Mouse (Mus musculus): ENCODE measurements around the gene Map3k9. TPM values are rescaled to one million over a fixed set of nuclear protein-coding genes. Genes with fewer than 3 reads are reported as not detected.

The Map3k9 gene
- polyA plus RNA-seq, 1 experiment from 2014 or later, result 7.9 TPM

GRCm38 (mm10) chr12:81780271-81781093 lies 493 bp downstream of the Map3k9 start:
- H3K4me3 ChIP-seq, result peak overlapping the region; percentile 60
- peak overlapping the region; percentile 83 for H3K9ac ChIP-seq
- no peaks in the 10 kb centered on the region for H3K36me3 ChIP-seq
- ATAC-seq (ENCODE audit: low FRiP score, low read depth), result peak; percentile 70
- peaks cover 18% of the 10 kb centered on the region; the same call in 1 of the 2 replicates for H3K4me1 ChIP-seq
- H3K27ac ChIP-seq, result peak overlapping the region; percentile 46; the same call in 1 of the 2 replicates
- H3K4me2 ChIP-seq (replicated peaks), result peak overlapping the region; percentile 72
- no peaks in the 10 kb centered on the region for H3K9me3 ChIP-seq
- under 1% methylated on average over 76 of the region's 91 CpGs for WGBS
- peaks cover 16% of the 10 kb centered on the region for H3K27me3 ChIP-seq (replicated peaks)

- no peak for ATAC-seq (ENCODE audit: low FRiP score, low read depth)
- H3K36me3 ChIP-seq, result no peaks in the 10 kb centered on the region
- no peak overlapping the region for H3K27ac ChIP-seq
- H3K4me3 ChIP-seq, result peak overlapping the region; percentile 60
- H3K9me3 ChIP-seq, result no peaks in the 10 kb centered on the region
- H3K4me1 ChIP-seq, result peaks cover 18% of the 10 kb centered on the region; the same call in 1 of the 2 replicates
- H3K9ac ChIP-seq, result peak overlapping the region; percentile 83
- peak overlapping the region; percentile 72 for H3K4me2 ChIP-seq (replicated peaks)
- peaks cover 16% of the 10 kb centered on the region for H3K27me3 ChIP-seq (replicated peaks)
- WGBS, result 11% methylated on average over 11 of the region's 12 CpGs
Observed at GRCm38 (mm10) chr12:81779831-81780230, 1.1 kb downstream of the Map3k9 start.

- H3K27me3 ChIP-seq (replicated peaks), result peaks cover 16% of the 10 kb centered on the region
- no peak overlapping the region for H3K9ac ChIP-seq
- peaks cover 12% of the 10 kb centered on the region; the same call in 1 of the 2 replicates for H3K4me1 ChIP-seq
- H3K36me3 ChIP-seq, result peaks cover 11% of the 10 kb centered on the region
- H3K4me2 ChIP-seq (replicated peaks), result no peak overlapping the region
- WGBS, result 56% methylated on average over 3 of the region's 3 CpGs
- no peaks in the 10 kb centered on the region for H3K9me3 ChIP-seq
- no peak overlapping the region for H3K27ac ChIP-seq
- no peak for ATAC-seq (ENCODE audit: low FRiP score, low read depth)
- no peak overlapping the region for H3K4me3 ChIP-seq
Observed at GRCm38 (mm10) chr12:81776191-81776590, 4.8 kb downstream of the Map3k9 start.

GRCm38 (mm10) chr12:81775641-81776040 lies 5.3 kb downstream of the Map3k9 start:
- H3K27me3 ChIP-seq (replicated peaks), result peaks cover 14% of the 10 kb centered on the region
- H3K36me3 ChIP-seq, result peaks cover 11% of the 10 kb centered on the region
- no peak overlapping the region for H3K4me3 ChIP-seq
- no peak overlapping the region for H3K9ac ChIP-seq
- WGBS, result 84% methylated on average over 2 of the region's 2 CpGs
- no peak for ATAC-seq (ENCODE audit: low FRiP score, low read depth)
- peaks cover 11% of the 10 kb centered on the region; the same call in 1 of the 2 replicates for H3K4me1 ChIP-seq
- no peak overlapping the region for H3K4me2 ChIP-seq (replicated peaks)
- no peak overlapping the region for H3K27ac ChIP-seq
- H3K9me3 ChIP-seq, result no peaks in the 10 kb centered on the region

- ATAC-seq (ENCODE audit: low FRiP score, low read depth), result no peak
- peaks cover 11% of the 10 kb centered on the region for H3K36me3 ChIP-seq
- no peak overlapping the region for H3K9ac ChIP-seq
- H3K9me3 ChIP-seq, result no peaks in the 10 kb centered on the region
- H3K4me2 ChIP-seq (replicated peaks), result no peak overlapping the region
- H3K27me3 ChIP-seq (replicated peaks), result peaks cover 5% of the 10 kb centered on the region; the same call in 1 of the 2 replicates
- 89% methylated on average over 4 of the region's 4 CpGs for WGBS
- H3K4me1 ChIP-seq, result peaks cover 6% of the 10 kb centered on the region; the same call in 1 of the 2 replicates
- no peak overlapping the region for H3K27ac ChIP-seq
- H3K4me3 ChIP-seq, result no peak overlapping the region
Observed at GRCm38 (mm10) chr12:81774186-81774585, 6.8 kb downstream of the Map3k9 start.

DNA sequence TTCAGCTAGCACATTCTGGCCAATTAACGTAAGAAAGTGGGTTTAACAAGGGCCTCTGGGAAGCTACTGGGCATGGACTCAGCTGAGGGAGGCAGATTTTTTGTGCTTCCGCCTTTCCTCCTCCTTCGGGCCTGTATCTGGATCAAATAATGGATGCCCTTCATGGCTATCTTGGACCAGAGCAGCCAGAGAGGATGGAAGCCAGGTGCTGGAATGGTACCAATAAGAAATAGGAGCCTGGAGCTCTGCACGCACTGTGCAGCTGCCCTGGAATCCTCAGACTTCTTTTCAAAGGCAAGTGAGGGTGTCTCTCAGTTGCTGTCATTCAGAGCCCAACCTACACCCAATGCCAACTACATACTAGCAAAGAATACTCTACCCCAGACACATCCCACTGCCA lies 11.5 kb downstream of the Map3k9 start:
- no peak overlapping the region for H3K27ac ChIP-seq
- H3K9ac ChIP-seq, result no peak overlapping the region
- no peak overlapping the region for H3K4me2 ChIP-seq (replicated peaks)
- 93% methylated on average over 4 of the region's 4 CpGs for WGBS
- no peaks in the 10 kb centered on the region for H3K4me1 ChIP-seq
- H3K9me3 ChIP-seq, result no peaks in the 10 kb centered on the region
- H3K27me3 ChIP-seq (replicated peaks), result no peaks in the 10 kb centered on the region
- H3K4me3 ChIP-seq, result no peak overlapping the region
- H3K36me3 ChIP-seq, result peaks cover 11% of the 10 kb centered on the region
- no peak for ATAC-seq (ENCODE audit: low FRiP score, low read depth)

DNA sequence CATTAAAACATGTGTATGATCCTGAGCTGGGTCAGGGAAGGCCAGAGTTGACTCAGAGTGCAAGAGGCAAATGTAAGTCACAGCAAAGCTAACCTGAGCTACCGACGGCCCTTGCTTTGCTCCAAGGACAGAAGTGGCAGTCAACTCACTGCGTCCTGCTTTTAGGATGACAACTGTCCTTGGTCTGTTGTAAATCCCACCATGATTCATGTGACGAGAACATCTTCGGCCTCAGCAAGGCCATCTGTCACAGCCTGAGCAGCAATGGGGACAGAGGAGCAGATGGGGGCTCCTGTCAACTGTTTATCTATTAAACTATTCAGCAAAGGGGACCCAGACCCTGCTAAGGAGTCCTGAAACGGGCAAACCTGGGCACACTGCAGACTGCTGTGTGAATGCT lies 15.6 kb downstream of the Map3k9 start:
- Histone ChIP-seq H3K9me3 (no peaks in the 10 kb centered on the region), H3K4me3 (no peak overlapping the region), H3K27ac (no peak overlapping the region), H3K9ac (no peak overlapping the region), H3K4me1 (no peaks in the 10 kb centered on the region), H3K27me3 (replicated peaks) (no peaks in the 10 kb centered on the region), H3K36me3 (no peaks in the 10 kb centered on the region), H3K4me2 (replicated peaks) (no peak overlapping the region)
- no peak for ATAC-seq (ENCODE audit: low FRiP score, low read depth)
- WGBS, result 84% methylated on average over 6 of the region's 6 CpGs

DNA sequence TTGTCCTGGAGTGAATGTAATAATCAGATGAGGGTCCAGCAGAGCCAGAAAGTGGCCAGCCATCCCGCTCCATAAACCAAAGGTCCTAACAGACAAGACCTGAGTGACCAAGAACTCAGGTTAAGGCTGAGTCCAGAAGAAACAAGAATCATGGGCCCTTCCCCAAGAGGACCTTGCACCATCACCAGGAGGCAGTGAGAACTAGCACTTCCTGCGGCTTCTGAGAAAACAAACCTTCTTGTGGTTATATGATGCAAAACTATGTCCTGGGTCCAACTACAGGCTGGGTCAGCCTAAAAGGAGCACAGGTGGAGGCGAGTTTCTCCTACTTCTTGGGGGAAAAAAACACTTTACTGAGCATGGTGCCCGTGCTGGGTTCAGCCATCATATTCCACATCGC lies 16.6 kb downstream of the Map3k9 start:
- Histone ChIP-seq H3K27ac (no peak overlapping the region), H3K4me3 (no peak overlapping the region), H3K27me3 (replicated peaks) (no peaks in the 10 kb centered on the region), H3K4me1 (no peaks in the 10 kb centered on the region), H3K9me3 (no peaks in the 10 kb centered on the region), H3K36me3 (no peaks in the 10 kb centered on the region), H3K9ac (no peak overlapping the region), H3K4me2 (replicated peaks) (no peak overlapping the region)
- 87% methylated on average over 5 of the region's 5 CpGs for WGBS
- no peak for ATAC-seq (ENCODE audit: low FRiP score, low read depth)

- H3K9ac ChIP-seq, result no peak overlapping the region
- no peaks in the 10 kb centered on the region for H3K27me3 ChIP-seq (replicated peaks)
- no peaks in the 10 kb centered on the region for H3K36me3 ChIP-seq
- H3K4me3 ChIP-seq, result no peak overlapping the region
- no peaks in the 10 kb centered on the region for H3K4me1 ChIP-seq
- no peaks in the 10 kb centered on the region for H3K9me3 ChIP-seq
- no peak overlapping the region for H3K4me2 ChIP-seq (replicated peaks)
- no peak overlapping the region for H3K27ac ChIP-seq
- no peak for ATAC-seq (ENCODE audit: low FRiP score, low read depth)
- 72% methylated on average over 7 of the region's 7 CpGs for WGBS
Observed at GRCm38 (mm10) chr12:81754651-81755050, 26.3 kb downstream of the Map3k9 start.

DNA sequence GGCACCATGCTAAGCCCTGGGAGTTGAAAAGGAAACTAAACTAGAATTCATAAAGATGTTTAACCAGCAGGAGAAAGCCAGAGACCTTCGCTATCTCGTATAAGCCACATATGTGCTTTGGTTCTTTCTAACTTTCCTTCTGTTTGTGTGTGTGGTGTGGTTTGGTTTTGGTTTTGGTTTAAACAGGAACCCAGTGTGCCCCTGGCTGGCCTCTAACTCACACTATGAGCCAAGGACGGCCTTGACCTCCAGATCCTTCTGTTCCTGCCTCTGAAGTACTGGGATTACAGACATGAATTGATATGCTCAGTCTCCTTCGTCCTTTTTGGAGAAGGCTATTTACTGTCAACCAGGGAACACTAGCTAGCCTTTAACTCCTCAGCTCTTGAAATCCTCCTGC lies 29.9 kb downstream of the Map3k9 start:
- H3K4me3 ChIP-seq, result no peak overlapping the region
- no peaks in the 10 kb centered on the region for H3K9me3 ChIP-seq
- WGBS, result 86% methylated on average over 4 of the region's 4 CpGs
- H3K27me3 ChIP-seq (replicated peaks), result no peaks in the 10 kb centered on the region
- no peaks in the 10 kb centered on the region for H3K4me1 ChIP-seq
- no peak overlapping the region for H3K9ac ChIP-seq
- no peak overlapping the region for H3K4me2 ChIP-seq (replicated peaks)
- H3K27ac ChIP-seq, result no peak overlapping the region
- no peaks in the 10 kb centered on the region for H3K36me3 ChIP-seq
- no peak for ATAC-seq (ENCODE audit: low FRiP score, low read depth)

- Histone ChIP-seq H3K4me1 (no peaks in the 10 kb centered on the region), H3K4me2 (replicated peaks) (no peak overlapping the region), H3K36me3 (no peaks in the 10 kb centered on the region), H3K9me3 (no peaks in the 10 kb centered on the region), H3K27me3 (replicated peaks) (no peaks in the 10 kb centered on the region), H3K9ac (no peak overlapping the region), H3K27ac (no peak overlapping the region), H3K4me3 (no peak overlapping the region)
- WGBS, result 73% methylated on average over 3 of the region's 3 CpGs
- ATAC-seq (ENCODE audit: low FRiP score, low read depth), result no peak
Observed at GRCm38 (mm10) chr12:81748918-81749317, 32.1 kb downstream of the Map3k9 start.

GRCm38 (mm10) chr12:81748021-81748576 lies 32.9 kb downstream of the Map3k9 start:
- ATAC-seq (ENCODE audit: low FRiP score, low read depth), result no peak
- H3K9me3 ChIP-seq, result no peaks in the 10 kb centered on the region
- 59% methylated on average over 4 of the region's 4 CpGs for WGBS

More at GRCm38 (mm10) chr12:81748021-81748576, 32.9 kb downstream of the Map3k9 start:
- no peak overlapping the region for H3K9ac ChIP-seq
- H3K27ac ChIP-seq, result no peak overlapping the region
- H3K36me3 ChIP-seq, result no peaks in the 10 kb centered on the region
- H3K4me2 ChIP-seq (replicated peaks), result no peak overlapping the region
- no peaks in the 10 kb centered on the region for H3K4me1 ChIP-seq
- no peak overlapping the region for H3K4me3 ChIP-seq
- no peaks in the 10 kb centered on the region for H3K27me3 ChIP-seq (replicated peaks)

Data from neural tube, embryonic 12.5 days (tissue).